Mouse (Mus musculus): ENCODE measurements around the gene Hagh.
A peak's percentile ranks its signal among the peaks of the same experiment; 100 is the strongest.

Hagh gene

GRCm38 (mm10) chr17:24839842-24840241 is at the start of gene Hagh:
Hagh (plus strand) TSS chr17:24840143.
- no peak for DNase-seq (ENCODE audit: low read depth in 1 of 2, low spot score in 2 of 2)

- no peak for DNase-seq (ENCODE audit: low read depth in 1 of 2, low spot score in 2 of 2)
These were observed 47.8 kb upstream of the Hagh start for GRCm38 (mm10) chr17:24792190-24792589.

- DNase-seq (ENCODE audit: low read depth in 1 of 2, low spot score in 2 of 2), result no peak
These were observed 45.2 kb upstream of the Hagh start for GRCm38 (mm10) chr17:24794791-24795190.

- no peak for DNase-seq (ENCODE audit: low read depth in 1 of 2, low spot score in 2 of 2)
These were observed 43.0 kb upstream of the Hagh start for GRCm38 (mm10) chr17:24796969-24797368.

- no peak for DNase-seq (ENCODE audit: low read depth in 1 of 2, low spot score in 2 of 2)
These were observed 41.7 kb upstream of the Hagh start for GRCm38 (mm10) chr17:24798229-24798628.

GRCm38 (mm10) chr17:24799476-24799875 is 40.5 kb upstream of the Hagh start:
- DNase-seq (ENCODE audit: low read depth in 1 of 2, low spot score in 2 of 2), result no peak

GRCm38 (mm10) chr17:24800524-24800923 is 39.4 kb upstream of the Hagh start:
- DNase-seq (ENCODE audit: low read depth in 1 of 2, low spot score in 2 of 2), result no peak

GRCm38 (mm10) chr17:24803952-24804951 is 35.7 kb upstream of the Hagh start, which contains the start of gene Meiob:
Meiob (plus strand) TSS chr17:24804289.
- DNase-seq (ENCODE audit: low read depth in 1 of 2, low spot score in 2 of 2), result peak in 1 of 2 experiments; percentile 22

GRCm38 (mm10) chr17:24811211-24811610 is 28.7 kb upstream of the Hagh start:
- DNase-seq (ENCODE audit: low read depth in 1 of 2, low spot score in 2 of 2), result no peak

- no peak for DNase-seq (ENCODE audit: low read depth in 1 of 2, low spot score in 2 of 2)
These were observed 27.7 kb upstream of the Hagh start for GRCm38 (mm10) chr17:24812215-24812614.

- no peak for DNase-seq (ENCODE audit: low read depth in 1 of 2, low spot score in 2 of 2)
These were observed 24.7 kb upstream of the Hagh start for GRCm38 (mm10) chr17:24815256-24815655.

GRCm38 (mm10) chr17:24817503-24817902 is 22.4 kb upstream of the Hagh start:
- no peak for DNase-seq (ENCODE audit: low read depth in 1 of 2, low spot score in 2 of 2)

- no peak for DNase-seq (ENCODE audit: low read depth in 1 of 2, low spot score in 2 of 2)
These were observed 21.8 kb upstream of the Hagh start for GRCm38 (mm10) chr17:24818172-24818571.

- no peak for DNase-seq (ENCODE audit: low read depth in 1 of 2, low spot score in 2 of 2)
These were observed 20.5 kb upstream of the Hagh start for GRCm38 (mm10) chr17:24819469-24819868.

- DNase-seq (ENCODE audit: low read depth in 1 of 2, low spot score in 2 of 2), result no peak
These were observed 18.3 kb upstream of the Hagh start for GRCm38 (mm10) chr17:24821351-24822280.

- DNase-seq (ENCODE audit: low read depth in 1 of 2, low spot score in 2 of 2), result no peak
These were observed 398 bp downstream of the Hagh start for GRCm38 (mm10) chr17:24840341-24840740.

GRCm38 (mm10) chr17:24841133-24841532 is 1.2 kb downstream of the Hagh start:
- no peak for DNase-seq (ENCODE audit: low read depth in 1 of 2, low spot score in 2 of 2)

GRCm38 (mm10) chr17:24842631-24843030 is 2.7 kb downstream of the Hagh start:
- no peak for DNase-seq (ENCODE audit: low read depth in 1 of 2, low spot score in 2 of 2)

GRCm38 (mm10) chr17:24844525-24844924 is 4.6 kb downstream of the Hagh start:
- DNase-seq (ENCODE audit: low read depth in 1 of 2, low spot score in 2 of 2), result no peak

GRCm38 (mm10) chr17:24847386-24847785 is 7.4 kb downstream of the Hagh start:
- DNase-seq (ENCODE audit: low read depth in 1 of 2, low spot score in 2 of 2), result no peak

GRCm38 (mm10) chr17:24848600-24849031 is 8.7 kb downstream of the Hagh start:
- no peak for DNase-seq (ENCODE audit: low read depth in 1 of 2, low spot score in 2 of 2)

GRCm38 (mm10) chr17:24849733-24850064 is 9.8 kb downstream of the Hagh start:
- no peak for DNase-seq (ENCODE audit: low read depth in 1 of 2, low spot score in 2 of 2)

Measured in monocyte, adult 2 months (primary cell).